Mouse (Mus musculus) lung, embryonic 16.5 days (tissue): ENCODE measurements around the gene 4930562C15Rik. TPM values are rescaled to one million over a fixed set of nuclear protein-coding genes. Genes with fewer than 3 reads are reported as not detected.

Experiments
- ATAC-seq: fragments of 200-750 bp; cut with Nextera tagmentation; 2 replicates; pipeline ENCODE4 v1.8.0; 2017; ENCODE audit warnings: low read depth, mild to moderate bottlenecking, moderate library complexity
- H3K27ac ChIP-seq: fragments of 300-500 bp; sonication (generic); 2 replicates; pipeline ENCODE4 v1.5.1; 2014; ENCODE audit warnings: mild to moderate bottlenecking, control low read depth, low read length
- H3K27me3 ChIP-seq: fragments of 300-500 bp; sonication (generic); 2 replicates; pipeline ENCODE4 v1.6.1; 2014; ENCODE audit warnings: low read depth, low read length, mixed read lengths; ENCODE audit not compliant: control insufficient read depth, insufficient read depth
- H3K36me3 ChIP-seq: fragments of 300-500 bp; sonication (generic); 2 replicates; pipeline ENCODE4 v1.6.1; 2014; ENCODE audit warnings: low read length; ENCODE audit not compliant: control insufficient read depth, insufficient read depth
- H3K4me1 ChIP-seq: fragments of 300-500 bp; sonication (generic); replicated peaks from 2 replicates; pipeline ENCODE4 v1.6.1; 2014; ENCODE audit warnings: low read length, mixed read lengths; ENCODE audit not compliant: control insufficient read depth, insufficient read depth
- H3K4me2 ChIP-seq: fragments of 300-500 bp; sonication (generic); 2 replicates; pipeline ENCODE4 v1.6.1; 2014; ENCODE audit warnings: low read depth, low read length, control low read depth
- H3K4me3 ChIP-seq: fragments of 300-500 bp; sonication (generic); 2 replicates; pipeline ENCODE4 v1.5.1; 2014; ENCODE audit warnings: mild to moderate bottlenecking, low read length, control low read depth
- H3K9ac ChIP-seq: fragments of 300-500 bp; sonication (generic); 2 replicates; pipeline ENCODE4 v1.6.1; 2014; ENCODE audit warnings: low read length, control low read depth
- H3K9me3 ChIP-seq: fragments of 300-500 bp; sonication (generic); 2 replicates; pipeline ENCODE4 v1.6.1; 2016; ENCODE audit warnings: low read length; ENCODE audit not compliant: control insufficient read depth
- WGBS: fragments of 180-500 bp; shearing (Covaris S2); extraction: QIAGEN DNeasy Blood & Tissue Kit; methylation state at CpG from one replicate; pipeline ENCODE4 v1.1.7; 2014; 5-methylcytosine and 5-hydroxymethylcytosine counted together
- polyA plus RNA-seq: library from polyadenylated mRNA; unstranded; fragments of >200 nt; fragmentation: Nextera tagmentation; extraction: Ambion mirVana; gene quantifications from 2 replicates; pipeline ENCODE4 v1.2.1, GENCODE M21; 2015

4930562C15Rik gene
- polyA plus RNA-seq, 1 experiment from 2014 or later, result 0.62 TPM

- 60% methylated on average over 2 of the region's 2 CpGs for WGBS
- no peaks in the 10 kb centered on the region for H3K9me3 ChIP-seq
- no peaks in the 10 kb centered on the region for H3K27me3 ChIP-seq
- no peak overlapping the region for H3K4me3 ChIP-seq
- no peak for ATAC-seq
- H3K4me1 ChIP-seq, result peaks cover 16% of the 10 kb centered on the region
- peaks cover 17% of the 10 kb centered on the region for H3K36me3 ChIP-seq
- H3K4me2 ChIP-seq, result no peak overlapping the region
- H3K9ac ChIP-seq, result no peak overlapping the region
- peak overlapping the region; percentile 69 for H3K27ac ChIP-seq
These were observed 72.2 kb downstream of the 4930562C15Rik start for GRCm38 (mm10) chr16:4907386-4907785.

GRCm38 (mm10) chr16:4907972-4908371, 72.8 kb downstream of the 4930562C15Rik start:
- Histone ChIP-seq H3K27ac (no peak overlapping the region), H3K4me1 (peaks cover 16% of the 10 kb centered on the region), H3K9me3 (no peaks in the 10 kb centered on the region), H3K4me2 (no peak overlapping the region), H3K4me3 (no peak overlapping the region), H3K36me3 (peaks cover 17% of the 10 kb centered on the region), H3K9ac (no peak overlapping the region), H3K27me3 (no peaks in the 10 kb centered on the region)
- 65% methylated on average over 5 of the region's 5 CpGs for WGBS
- ATAC-seq, result no peak

- ATAC-seq, result no peak
- peaks cover 17% of the 10 kb centered on the region for H3K36me3 ChIP-seq
- no peak overlapping the region for H3K4me2 ChIP-seq
- no peak overlapping the region for H3K4me3 ChIP-seq
- no peaks in the 10 kb centered on the region for H3K27me3 ChIP-seq
- H3K4me1 ChIP-seq, result peaks cover 18% of the 10 kb centered on the region
- no peak overlapping the region for H3K9ac ChIP-seq
- H3K27ac ChIP-seq, result no peak overlapping the region
- 95% methylated on average over 2 of the region's 2 CpGs for WGBS
- no peaks in the 10 kb centered on the region for H3K9me3 ChIP-seq
These were observed 74.5 kb downstream of the 4930562C15Rik start for GRCm38 (mm10) chr16:4909745-4910144.

GRCm38 (mm10) chr16:4910758-4911157, 75.5 kb downstream of the 4930562C15Rik start:
- no peak overlapping the region for H3K4me2 ChIP-seq
- H3K36me3 ChIP-seq, result peaks cover 22% of the 10 kb centered on the region
- H3K9ac ChIP-seq, result no peak overlapping the region
- H3K27me3 ChIP-seq, result no peaks in the 10 kb centered on the region
- H3K27ac ChIP-seq, result no peak overlapping the region
- H3K9me3 ChIP-seq, result no peaks in the 10 kb centered on the region
- WGBS, result 92% methylated on average over 8 of the region's 8 CpGs
- ATAC-seq, result no peak
- no peak overlapping the region for H3K4me3 ChIP-seq
- H3K4me1 ChIP-seq, result peaks cover 14% of the 10 kb centered on the region

- Histone ChIP-seq H3K4me3 (no peak overlapping the region), H3K9me3 (no peaks in the 10 kb centered on the region), H3K9ac (no peak overlapping the region; the same call in 1 of the 2 replicates), H3K36me3 (peaks cover 35% of the 10 kb centered on the region), H3K27ac (peak overlapping the region; percentile 71; the same call in 1 of the 2 replicates), H3K4me2 (no peak overlapping the region), H3K4me1 (peaks cover 9% of the 10 kb centered on the region), H3K27me3 (no peaks in the 10 kb centered on the region)
- 79% methylated on average over 10 of the region's 10 CpGs for WGBS
- no peak for ATAC-seq
These were observed 76.9 kb downstream of the 4930562C15Rik start for GRCm38 (mm10) chr16:4912074-4912648.

- H3K4me3 ChIP-seq, result no peak overlapping the region
These were observed 77.9 kb downstream of the 4930562C15Rik start for GRCm38 (mm10) chr16:4912907-4913782.

GRCm38 (mm10) chr16:4913783-4914735, 78.8 kb downstream of the 4930562C15Rik start:
- ATAC-seq, result peak; percentile 79
- H3K4me1 ChIP-seq, result peaks cover 5% of the 10 kb centered on the region
- H3K27ac ChIP-seq, result peak overlapping the region; percentile 71
- peaks cover 37% of the 10 kb centered on the region for H3K36me3 ChIP-seq
- H3K4me3 ChIP-seq, result no peak overlapping the region
- H3K4me2 ChIP-seq, result no peak overlapping the region
- no peaks in the 10 kb centered on the region for H3K27me3 ChIP-seq
- WGBS, result 31% methylated on average over 12 of the region's 12 CpGs
- H3K9me3 ChIP-seq, result no peaks in the 10 kb centered on the region
- 0 out of 2 replicates have a peak overlapping the region, but pooled peaks have one; percentile 17 for H3K9ac ChIP-seq

More at GRCm38 (mm10) chr16:4912907-4913782, 77.9 kb downstream of the 4930562C15Rik start:
- Histone ChIP-seq H3K36me3 (peaks cover 35% of the 10 kb centered on the region), H3K9ac (0 out of 2 replicates have a peak overlapping the region, but pooled peaks have one; percentile 17), H3K27ac (peak overlapping the region; percentile 71), H3K4me1 (peaks cover 5% of the 10 kb centered on the region), H3K27me3 (no peaks in the 10 kb centered on the region), H3K9me3 (no peaks in the 10 kb centered on the region), H3K4me2 (no peak overlapping the region)
- peak; percentile 15; the same call in 1 of the 2 replicates for ATAC-seq
- 53% methylated on average over 11 of the region's 11 CpGs for WGBS

- Histone ChIP-seq H3K27ac (no peak overlapping the region), H3K9me3 (no peaks in the 10 kb centered on the region), H3K9ac (no peak overlapping the region), H3K27me3 (no peaks in the 10 kb centered on the region), H3K4me2 (no peak overlapping the region), H3K4me3 (no peak overlapping the region), H3K4me1 (peaks cover 5% of the 10 kb centered on the region), H3K36me3 (peaks cover 30% of the 10 kb centered on the region)
- WGBS, result 78% methylated on average over 3 of the region's 3 CpGs
- no peak for ATAC-seq
These were observed 80.7 kb downstream of the 4930562C15Rik start for GRCm38 (mm10) chr16:4915931-4916330.
